Mouse (Mus musculus): ENCODE results near the gene Cgrrf1.

Cgrrf1 gene

DNA sequence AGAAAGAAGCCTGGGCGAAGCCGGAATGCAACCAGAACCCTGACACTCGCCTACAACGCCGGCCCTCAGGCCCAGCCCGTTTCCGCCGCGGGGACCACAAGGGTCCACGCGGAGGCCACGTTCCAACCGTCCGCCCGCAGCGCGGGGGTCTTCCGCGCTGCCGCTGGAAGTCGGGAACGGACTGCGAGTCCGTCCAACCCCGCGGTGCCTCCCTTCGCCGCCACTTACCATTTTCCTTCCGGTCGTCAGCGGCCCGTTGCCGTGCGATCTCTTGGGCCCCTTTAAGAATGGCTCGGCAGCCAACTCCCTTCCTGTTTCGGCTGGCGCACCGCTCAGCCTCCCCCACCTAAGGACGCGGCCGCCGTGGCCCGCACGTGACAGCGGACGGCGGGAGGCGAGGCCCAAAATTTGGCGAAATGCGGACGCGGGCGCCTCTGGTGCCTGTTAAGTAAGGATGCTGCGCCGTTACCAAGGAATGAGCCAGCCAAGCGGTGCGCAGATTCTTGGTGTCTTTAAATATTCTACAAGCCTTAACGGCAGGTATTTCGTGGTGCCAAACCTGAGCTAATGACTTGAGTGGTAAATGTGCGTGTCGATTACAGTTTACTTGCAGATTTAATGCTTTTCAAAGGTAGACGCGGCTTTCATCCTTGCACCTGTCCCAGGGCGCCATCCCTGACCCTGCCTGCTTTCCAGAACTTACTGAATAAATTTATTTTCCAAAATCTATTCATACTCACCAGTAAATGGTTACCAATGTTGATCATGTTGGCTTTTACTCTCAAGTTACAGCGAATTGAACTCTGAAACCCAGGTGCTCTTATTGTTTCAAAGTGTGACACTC is 9.8 kb upstream of the Cgrrf1 start, which contains the start of gene Gmfb:
Gene Gmfb, minus strand, starts transcription at position 370 of the 844 bp plus-strand sequence.
- peak; percentile 54 for DNase-seq (ENCODE audit: extremely low spot score, low read depth, low spot score)

DNA sequence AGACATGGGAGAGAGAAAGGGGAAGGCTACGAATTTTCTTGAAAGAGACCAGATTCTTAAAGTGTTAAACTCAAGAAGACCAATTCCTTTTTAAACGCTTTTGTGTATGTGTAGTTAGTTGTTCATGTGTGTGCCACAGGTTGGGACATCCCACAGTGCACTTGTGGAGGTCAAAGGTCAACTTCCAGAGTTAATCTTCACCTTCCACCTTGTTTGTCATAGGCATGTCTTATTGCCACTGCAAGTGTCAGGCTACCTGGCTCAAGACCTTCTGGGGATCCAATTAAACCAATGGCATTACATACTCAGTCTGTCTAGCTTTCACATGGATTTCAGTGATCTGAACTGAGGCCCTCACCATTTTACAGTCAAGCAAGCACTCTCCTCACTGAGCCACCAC is 7.9 kb upstream of the Cgrrf1 start:
- no peak for DNase-seq (ENCODE audit: extremely low spot score, low read depth, low spot score)

DNA sequence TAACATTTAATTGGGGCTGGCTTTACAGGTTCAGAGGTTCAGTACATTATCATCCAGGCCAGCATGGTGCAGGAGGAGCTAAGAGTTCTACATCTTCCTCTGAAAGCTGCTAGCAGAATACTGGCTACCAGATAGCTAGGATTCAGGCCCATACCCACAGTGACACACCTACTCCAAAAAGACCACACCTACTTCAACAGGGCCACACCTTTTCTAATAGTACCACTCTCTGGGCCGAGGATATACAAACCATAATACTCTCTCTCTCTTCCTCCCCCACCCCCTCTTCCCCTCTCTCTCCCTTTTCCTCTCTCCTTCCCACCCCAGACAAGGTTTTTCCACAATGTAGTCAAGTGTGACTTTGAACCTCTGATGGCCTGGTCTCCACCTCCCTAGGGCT is 4.5 kb upstream of the Cgrrf1 start:
- DNase-seq (ENCODE audit: extremely low spot score, low read depth, low spot score), result no peak

DNA sequence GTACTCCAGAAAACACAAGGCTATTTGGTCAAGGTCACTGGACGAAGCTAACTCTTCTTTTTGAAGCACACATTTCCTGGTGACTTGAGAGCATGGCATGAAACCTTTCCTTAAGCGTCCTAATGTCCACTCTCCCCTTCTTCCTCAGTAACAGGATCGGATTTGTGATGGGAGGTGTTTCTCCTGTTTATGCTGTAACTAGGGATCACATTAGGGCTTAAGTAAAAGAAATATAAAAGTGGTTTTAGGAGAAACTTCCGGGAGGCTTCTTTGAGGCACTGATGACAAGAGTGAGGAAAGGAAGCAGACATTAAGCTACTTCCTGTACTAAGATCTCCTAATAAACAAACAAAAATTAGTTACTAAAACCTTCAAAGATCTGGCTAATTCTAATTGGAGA is 630 bp upstream of the Cgrrf1 start:
- DNase-seq (ENCODE audit: extremely low spot score, low read depth, low spot score), result peak; percentile 3

DNA sequence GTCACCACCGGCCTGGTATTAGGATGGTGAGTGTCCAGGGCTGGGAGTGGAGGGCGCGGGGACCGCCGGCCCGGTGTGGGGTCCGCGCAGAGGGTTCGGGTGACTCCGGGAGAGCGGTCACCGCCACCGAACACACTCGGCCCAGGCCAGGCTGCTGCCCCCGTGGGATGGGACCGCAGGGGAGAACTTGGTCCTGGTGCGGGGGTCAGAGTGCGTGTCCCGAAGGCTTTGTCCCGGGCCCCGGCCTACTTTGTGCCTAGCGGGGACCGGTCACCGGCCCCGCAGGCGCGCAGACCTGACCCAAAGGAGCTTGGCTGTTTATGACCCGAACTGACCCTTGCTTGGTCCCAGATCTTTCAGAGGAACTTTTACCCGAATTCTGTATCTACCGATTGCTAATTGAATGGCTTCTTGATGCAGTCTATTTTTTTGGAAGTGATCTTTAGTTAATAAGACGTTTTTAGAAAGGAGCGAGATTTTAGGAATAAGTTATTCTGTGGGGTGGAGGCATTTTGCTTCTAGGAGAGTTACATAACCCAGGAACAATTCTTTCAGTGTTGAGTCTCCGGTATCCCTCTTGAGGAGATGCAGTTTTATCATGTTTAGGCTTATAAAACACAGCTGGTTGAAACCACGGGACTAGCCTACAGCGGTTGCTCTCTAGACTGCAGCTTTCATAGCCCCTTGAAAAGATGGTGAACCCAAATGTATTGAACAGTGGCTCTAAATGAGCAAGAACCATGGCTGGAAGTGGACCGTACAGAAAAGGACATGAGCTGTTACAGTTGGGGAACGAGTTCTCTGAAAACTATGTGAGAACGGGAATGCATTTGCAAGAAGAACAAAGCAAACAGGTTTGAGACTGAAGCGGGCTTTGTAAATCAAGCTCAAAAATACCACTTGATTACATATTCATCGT is 688 bp downstream of the Cgrrf1 start:
- peak; percentile 18 for DNase-seq (ENCODE audit: extremely low spot score, low read depth, low spot score)

DNA sequence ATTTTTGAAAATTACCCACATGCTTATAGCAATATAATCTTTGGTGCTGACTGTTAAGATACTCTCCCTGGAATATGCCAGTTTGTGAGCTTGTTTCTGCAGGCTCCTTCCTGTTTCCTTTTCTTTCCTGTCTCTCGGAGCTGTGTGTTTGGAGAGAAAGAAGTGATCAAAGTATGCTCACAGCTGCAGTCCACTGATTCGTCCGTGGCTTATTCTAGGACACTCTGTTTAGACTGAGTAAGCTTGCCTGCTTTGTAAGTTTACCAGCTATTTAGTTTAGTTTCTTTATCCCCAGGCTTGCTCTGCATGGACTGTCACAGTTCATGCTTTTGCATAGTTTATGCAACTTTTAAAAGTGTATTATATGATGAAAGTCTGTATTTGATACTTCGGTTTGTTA is 7.4 kb downstream of the Cgrrf1 start:
- no peak for DNase-seq (ENCODE audit: extremely low spot score, low read depth, low spot score)

DNA sequence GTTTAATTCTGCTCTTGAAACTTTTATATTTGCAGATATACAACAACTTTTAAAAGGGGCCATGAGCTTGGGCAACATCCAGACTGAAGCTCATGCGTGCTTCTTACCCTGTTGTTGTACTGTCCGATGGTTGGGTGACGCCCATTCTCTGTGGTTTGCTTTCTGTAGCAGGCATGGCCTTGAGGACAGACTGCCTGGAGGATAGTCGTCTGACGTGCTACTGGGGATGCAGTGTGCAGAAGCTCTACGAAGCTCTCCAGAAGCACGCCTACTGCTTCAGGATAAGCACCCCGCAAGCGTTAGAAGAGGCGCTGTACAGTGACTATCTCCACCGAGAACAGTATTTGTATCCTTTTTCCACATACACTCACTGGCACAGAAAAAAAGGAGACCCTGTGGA is 13.8 kb downstream of the Cgrrf1 start:
- DNase-seq (ENCODE audit: extremely low spot score, low read depth, low spot score), result no peak

DNA sequence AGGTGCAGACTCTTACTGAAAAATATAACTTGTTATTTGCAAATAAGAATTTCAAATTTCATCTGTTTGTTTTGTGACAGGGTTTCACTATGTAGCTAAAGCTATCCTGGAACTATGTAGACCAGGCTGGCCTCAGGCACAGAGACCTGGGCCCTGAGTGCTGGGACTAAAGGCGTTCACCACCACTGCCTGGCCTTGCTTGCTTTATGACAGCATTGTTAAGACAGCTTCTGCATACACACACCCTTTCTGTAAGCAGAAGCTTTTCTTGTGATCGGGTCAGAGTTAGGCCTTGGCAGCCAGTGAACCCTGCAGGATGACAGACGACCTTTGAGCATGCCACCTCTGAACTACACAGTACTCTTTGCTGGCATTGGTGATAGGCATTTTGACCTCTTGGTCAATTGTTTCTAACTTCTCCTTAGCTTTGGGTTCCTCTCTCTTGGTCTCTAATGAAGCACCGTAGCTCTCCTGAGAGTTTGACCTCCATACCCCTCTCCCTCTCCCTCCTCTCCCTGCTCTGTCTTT is 16.2 kb downstream of the Cgrrf1 start:
- no peak for DNase-seq (ENCODE audit: extremely low spot score, low read depth, low spot score)

DNA sequence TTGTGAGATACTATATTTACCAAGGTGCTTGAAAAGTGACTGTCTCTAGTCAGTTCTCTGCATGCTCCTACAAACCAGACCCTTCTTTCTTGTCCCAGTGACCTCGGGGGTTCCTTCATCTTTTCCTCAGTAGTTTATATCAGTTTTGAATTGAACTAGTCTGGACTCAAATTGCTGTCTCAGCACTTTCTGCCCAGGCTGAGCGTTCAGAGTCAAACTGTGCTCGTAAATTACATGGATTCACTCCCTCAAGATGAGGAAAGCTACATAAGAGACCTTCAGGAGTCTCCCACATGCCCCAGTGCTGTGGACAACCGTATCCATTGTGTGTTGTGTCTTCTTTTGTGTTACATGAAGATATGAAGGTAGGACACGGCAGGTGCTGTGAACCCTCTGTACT is 16.8 kb downstream of the Cgrrf1 start:
- no peak for DNase-seq (ENCODE audit: extremely low spot score, low read depth, low spot score)

DNA sequence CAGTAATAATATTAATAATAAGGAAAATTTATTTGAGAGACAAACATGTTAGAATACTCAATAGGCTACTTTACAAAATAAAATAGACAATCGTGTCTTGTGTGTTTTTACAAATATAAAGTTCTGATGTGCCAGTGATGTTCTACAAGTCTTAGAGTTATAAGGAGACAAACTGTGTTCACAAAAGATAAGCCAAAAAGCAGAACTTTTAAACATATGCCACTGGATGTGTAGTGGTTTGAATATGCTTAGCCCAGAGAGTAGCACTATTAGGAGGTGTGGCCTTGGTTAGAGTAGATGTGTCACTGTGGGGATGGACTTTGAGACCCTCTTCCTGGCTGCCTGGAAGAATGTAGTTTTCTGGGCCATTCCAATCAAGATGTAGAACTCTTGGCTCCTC is 17.8 kb downstream of the Cgrrf1 start:
- DNase-seq (ENCODE audit: extremely low spot score, low read depth, low spot score), result no peak

DNA sequence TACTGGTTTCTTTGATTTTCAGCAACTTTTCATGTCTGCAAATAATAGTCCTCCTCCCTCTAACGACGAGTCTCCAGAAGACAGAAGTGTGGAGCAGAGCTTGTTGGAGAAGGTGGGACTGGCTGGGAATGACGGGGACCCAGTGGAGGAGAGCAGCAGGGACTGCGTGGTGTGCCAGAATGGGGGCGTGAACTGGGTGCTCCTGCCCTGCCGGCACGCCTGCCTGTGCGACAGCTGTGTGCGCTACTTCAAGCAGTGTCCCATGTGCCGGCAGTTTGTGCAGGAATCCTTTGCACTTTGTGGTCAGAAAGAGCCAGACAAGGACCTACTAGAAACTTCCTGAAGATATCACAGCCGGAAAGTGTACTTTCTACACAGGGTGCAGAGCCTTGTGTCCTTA is 21.8 kb downstream of the Cgrrf1 start:
- no peak for DNase-seq (ENCODE audit: extremely low spot score, low read depth, low spot score)

DNA sequence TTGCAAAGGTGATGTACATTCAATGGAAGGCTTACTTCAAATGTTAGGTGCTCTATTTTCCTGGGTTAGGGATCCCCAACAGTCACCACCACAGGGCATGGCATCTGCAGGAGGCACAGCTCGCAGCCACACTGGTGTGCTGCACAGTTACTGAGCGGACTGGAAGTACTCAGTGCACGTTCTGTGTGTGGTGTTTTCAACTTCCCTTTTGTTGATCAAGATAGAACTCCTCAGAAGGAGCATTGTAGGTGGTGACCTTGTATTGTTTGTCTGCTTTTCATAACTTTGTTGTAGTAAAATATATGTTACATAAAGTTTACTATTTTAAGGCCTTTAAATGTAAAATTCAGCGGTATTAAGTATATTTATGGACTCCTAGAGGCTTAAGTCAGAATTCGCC is 31.0 kb downstream of the Cgrrf1 start:
- DNase-seq (ENCODE audit: extremely low spot score, low read depth, low spot score), result no peak

DNA sequence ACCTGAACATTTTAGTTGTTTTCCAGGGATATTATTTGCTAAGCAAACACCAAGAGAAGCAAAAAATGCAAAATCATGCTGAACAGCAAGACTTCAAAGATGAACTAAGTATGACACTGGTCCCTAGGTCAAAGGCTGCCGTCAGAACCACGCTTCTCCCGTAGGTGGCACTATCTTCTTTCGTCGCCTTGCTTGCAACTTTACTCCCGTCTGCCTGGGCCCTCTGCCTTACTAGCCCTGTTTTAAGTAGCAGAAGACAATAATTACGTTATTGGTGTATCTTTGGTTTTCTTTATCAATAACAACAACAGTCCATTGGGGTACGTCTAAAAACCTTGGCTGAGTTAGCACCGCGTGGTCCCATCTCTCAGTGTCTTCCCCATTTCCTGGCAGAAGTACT is 49.0 kb downstream of the Cgrrf1 start:
- DNase-seq (ENCODE audit: extremely low spot score, low read depth, low spot score), result no peak

DNA sequence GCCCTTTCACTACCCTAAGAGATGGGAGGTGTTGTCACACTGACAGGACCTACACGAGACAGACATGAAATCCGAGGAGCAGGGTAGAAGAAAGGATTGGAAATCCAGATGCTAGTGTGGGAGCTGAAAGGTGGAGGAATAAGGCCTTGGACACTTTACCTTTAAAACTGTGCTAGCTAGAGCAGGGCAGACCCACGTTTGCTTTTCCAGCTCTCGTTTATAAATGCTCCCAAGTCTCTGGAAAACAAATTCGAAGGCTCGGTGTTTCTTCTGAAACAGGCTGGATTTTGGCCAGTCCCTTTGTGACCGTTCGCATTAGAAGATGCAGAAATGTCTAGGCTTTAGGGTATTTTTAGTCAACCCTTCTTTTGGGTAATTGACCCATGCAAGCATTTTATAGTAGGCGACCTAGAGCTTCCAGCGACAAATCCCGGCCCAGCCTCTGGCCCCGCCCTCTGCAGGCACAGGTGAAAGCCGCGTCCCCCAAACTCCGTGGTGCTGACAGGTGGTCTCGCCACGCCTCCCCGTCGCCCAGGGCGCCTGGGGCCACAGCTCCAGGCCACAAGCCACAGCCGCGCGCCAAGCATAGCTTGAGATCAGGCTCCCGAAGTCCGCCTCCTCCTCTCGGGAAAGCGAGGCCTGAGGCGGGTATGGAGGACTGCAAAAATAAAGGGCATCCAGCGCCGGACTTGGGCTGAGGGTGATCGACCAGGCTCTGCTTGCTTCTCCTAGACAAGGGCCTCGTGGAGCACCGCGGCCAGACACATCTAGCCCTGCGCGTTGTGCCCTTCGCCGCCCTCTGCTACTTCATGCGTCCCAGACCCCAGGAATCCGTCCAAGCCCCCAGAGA is 49.9 kb downstream of the Cgrrf1 start:
- no peak for DNase-seq (ENCODE audit: extremely low spot score, low read depth, low spot score)

DNA sequence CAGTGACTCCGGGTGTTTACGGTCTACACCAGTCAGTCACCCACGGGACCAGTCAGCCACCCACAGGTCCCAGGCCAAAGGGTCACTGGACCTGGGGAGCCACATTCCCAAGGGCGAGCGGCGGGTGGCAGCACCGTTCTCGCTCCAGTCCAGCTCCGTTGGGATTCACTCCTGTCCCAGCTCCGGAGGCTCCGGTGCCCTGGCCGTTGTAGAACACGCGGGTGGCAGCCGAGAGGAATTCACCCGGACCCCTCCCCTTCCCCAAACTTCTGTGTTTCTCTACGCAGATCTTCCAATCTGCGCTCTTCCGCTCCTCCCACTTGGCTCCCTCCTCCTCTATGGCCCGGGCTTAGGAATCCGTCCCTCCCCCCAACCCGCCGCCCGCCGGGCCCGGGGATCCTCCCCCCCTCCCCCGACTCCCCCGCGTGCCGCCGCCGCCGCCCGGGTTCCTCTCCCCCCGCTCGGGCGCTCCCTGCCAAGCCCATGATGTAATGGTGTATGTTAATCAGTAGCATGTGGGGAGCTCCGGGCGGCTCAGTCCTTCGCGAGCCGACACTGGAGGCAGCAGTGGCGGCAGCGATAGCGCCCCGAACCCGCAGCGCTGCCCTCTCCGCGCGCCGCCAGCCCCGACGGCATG is 50.6 kb downstream of the Cgrrf1 start, which contains the start of gene Samd4:
Gene Samd4, plus strand, starts transcription at position 424 of the 637 bp plus-strand sequence.
- no peak for DNase-seq (ENCODE audit: extremely low spot score, low read depth, low spot score)

DNA sequence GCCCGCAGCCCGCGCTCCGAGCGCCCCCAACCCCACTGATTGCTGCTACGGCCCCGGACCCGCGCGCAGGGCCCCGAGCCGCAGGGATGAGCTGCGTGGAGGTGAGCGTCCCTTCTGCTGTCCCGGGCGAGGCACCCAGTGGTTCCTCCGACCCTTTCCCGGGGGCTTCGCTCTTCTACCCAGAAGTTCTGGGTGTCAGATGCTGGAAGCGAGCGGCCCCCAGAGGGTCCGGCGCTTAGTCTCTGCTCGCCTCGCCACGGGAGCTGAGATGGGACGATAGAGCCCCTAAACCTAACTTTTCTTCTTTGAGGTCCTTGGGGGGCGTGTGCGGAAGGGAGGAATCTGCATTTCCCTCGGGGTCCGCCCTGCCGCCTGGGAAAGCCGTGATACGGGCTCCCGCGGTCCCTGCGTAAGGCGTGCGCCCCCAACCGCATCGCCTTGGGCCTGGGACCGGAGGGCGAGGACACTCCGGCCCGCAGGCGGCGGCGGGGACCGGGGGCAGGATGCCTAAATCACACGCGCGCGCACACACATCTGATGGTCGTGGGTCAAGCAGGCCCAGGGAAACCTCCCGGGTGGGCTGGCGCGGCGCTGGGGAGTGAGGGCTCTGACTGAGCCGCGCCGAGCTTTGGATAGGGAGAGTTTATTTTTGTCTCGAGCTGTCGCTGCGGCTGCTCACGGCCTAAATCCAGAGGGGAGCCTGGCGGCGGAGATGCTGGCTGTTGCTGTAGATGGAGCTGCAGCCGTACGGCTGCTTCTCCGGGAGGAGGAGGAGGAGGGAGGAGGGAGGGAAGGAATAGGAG is 51.3 kb downstream of the Cgrrf1 start:
- DNase-seq (ENCODE audit: extremely low spot score, low read depth, low spot score), result no peak

DNA sequence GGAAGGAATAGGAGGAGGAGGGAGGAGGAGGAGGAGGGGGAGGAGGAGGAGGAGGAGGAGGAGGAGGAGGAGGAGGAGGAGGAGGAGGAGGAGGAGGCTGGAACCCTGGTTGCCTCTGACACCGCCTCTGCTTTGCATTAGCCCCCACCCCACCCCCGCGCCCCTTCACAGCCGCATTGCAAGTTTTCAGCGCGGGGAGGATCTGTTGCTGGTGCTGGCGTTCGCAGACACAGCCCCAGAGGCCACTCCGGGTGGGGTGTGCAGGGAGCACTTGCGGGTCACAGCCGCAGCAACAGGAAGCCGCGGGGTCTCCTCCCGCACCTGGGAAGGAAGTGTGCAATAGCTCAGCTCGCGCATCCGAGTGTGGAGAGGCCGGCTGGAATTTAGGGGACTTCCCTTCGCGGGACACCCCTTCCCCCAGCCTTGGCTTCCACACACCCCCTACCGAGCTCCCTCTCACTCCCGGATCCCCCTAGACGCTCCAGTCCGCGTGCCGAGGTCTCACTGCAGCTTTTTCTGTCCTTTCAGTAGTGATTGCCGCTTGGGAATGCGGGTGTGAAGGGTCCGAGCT is 52.0 kb downstream of the Cgrrf1 start:
- DNase-seq (ENCODE audit: extremely low spot score, low read depth, low spot score), result no peak

DNA sequence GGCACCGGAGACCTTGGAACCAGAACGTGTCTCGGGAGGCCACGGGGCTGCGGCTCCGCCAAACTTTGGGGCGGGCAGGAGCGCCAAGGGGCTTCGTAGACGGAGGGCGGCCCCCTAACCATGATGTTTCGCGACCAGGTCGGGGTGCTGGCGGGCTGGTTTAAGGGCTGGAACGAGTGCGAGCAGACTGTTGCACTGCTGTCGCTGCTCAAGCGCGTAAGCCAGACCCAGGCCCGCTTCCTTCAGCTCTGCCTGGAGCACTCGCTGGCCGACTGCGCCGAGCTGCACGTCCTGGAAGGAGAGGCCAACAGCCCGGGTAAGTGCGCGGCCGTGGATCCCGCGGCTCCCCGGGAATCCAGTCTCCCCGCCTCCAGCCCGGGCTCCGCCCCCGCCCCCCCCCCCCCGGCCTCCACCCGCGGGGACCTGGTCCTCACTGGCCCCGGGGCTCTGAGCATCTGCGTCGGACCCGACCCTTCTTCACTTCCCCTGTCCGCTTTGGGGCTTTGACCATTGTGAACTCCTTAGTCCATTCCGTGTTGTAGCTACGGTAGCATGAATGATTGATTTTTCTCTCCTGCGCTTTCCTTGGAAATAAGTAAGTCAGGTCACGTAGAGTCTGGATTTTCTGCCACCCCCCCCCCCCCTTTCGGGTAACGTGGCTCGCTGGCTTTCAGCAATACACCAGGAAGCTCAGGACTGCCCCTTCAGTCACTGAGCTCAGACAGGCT is 52.9 kb downstream of the Cgrrf1 start:
- DNase-seq (ENCODE audit: extremely low spot score, low read depth, low spot score), result no peak

DNA sequence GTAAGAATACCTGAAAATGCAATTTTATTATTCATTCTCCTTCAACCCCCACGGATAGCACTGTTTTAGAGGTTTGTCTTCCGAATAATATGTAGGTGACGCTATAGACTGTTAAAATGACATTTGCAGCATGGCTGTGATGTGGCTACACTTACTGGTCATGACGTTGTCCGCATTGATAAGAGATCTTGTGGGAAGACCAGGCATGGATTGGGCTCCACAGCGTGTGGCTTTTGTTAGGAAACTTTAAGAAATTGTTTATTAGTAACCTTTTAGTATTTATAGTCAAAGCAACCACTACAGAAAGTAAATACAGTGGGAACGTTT is 53.5 kb downstream of the Cgrrf1 start:
- no peak for DNase-seq (ENCODE audit: extremely low spot score, low read depth, low spot score)

All from hindlimb bud, embryonic 11.5 days (tissue).